Mouse (Mus musculus) midbrain, embryonic 10.5 days (tissue): ENCODE data around the gene Itih3. TPM values are rescaled to one million over a fixed set of nuclear protein-coding genes. Genes with fewer than 3 reads are reported as not detected.
A peak's percentile ranks its signal among the peaks of the same experiment; 100 is the strongest.

Source experiments
- DNase-seq: peaks from one replicate; pipeline ENCODE4 v3.0.0-alpha.2; 2017; ENCODE audit warnings: low spot score
- H3K27ac ChIP-seq: fragments of 300-500 bp; sonication (generic); replicated peaks from 2 replicates; pipeline ENCODE4 v1.5.1; 2016; ENCODE audit warnings: mild to moderate bottlenecking
- H3K27me3 ChIP-seq: fragments of 300-500 bp; sonication (generic); 2 replicates; pipeline ENCODE4 v1.6.1; 2016; ENCODE audit warnings: low read depth, mild to moderate bottlenecking; ENCODE audit not compliant: poor library complexity, severe bottlenecking
- H3K36me3 ChIP-seq: fragments of 300-500 bp; sonication (generic); 2 replicates; pipeline ENCODE4 v1.6.1; 2016; ENCODE audit warnings: mild to moderate bottlenecking, moderate library complexity
- H3K4me1 ChIP-seq: fragments of 300-500 bp; sonication (generic); 2 replicates; pipeline ENCODE4 v1.6.1; 2016
- H3K4me3 ChIP-seq: fragments of 300-500 bp; sonication (generic); 2 replicates; pipeline ENCODE4 v1.5.1; 2016; ENCODE audit warnings: mild to moderate bottlenecking, moderate library complexity
- H3K9me3 ChIP-seq: fragments of 300-500 bp; sonication (generic); replicated peaks from 2 replicates; pipeline ENCODE4 v1.6.1; 2016; ENCODE audit warnings: mild to moderate bottlenecking
- WGBS: fragments of 180-500 bp; shearing (Covaris S2); methylation state at CpG from one replicate; pipeline ENCODE4 v1.1.7; 2016; 5-methylcytosine and 5-hydroxymethylcytosine counted together
- polyA plus RNA-seq: library from polyadenylated mRNA; unstranded; fragments of >200 nt; fragmentation: Nextera tagmentation; extraction: Ambion mirVana; gene quantifications from 2 replicates; pipeline ENCODE4 v1.2.1, GENCODE M21; 2016

Gene Itih3
- polyA plus RNA-seq, 1 experiment from 2014 or later: 0.59 TPM

DNA sequence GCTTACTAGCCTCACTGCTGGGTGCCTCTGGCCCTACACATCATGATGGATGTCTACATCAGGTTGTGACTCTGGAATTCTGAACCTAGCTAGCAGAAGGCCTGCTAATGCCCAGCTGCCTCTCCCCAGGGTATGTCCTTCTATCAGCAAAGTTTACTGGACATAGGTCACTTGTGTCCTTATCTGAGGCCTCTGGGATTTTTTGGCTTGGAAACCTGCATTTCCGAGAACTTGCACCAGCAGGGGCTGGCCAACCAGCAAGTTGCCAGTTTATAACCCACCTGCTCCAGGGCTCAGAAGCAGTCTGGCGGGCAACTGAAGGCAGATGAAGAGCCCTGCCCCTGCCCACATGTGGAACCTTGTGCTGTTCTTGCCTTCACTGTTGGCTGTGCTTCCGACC, 37.4 kb downstream of the Itih3 start, which contains the start of gene Itih4:
Itih4 (plus strand) TSS at position 273 of the 400 bp plus-strand sequence.
- no peak within 1 kb of the TSS for H3K27ac ChIP-seq
- no peaks in the 10 kb centered on the region for H3K27me3 ChIP-seq
- no peak within 1 kb of the TSS for H3K4me3 ChIP-seq
- 92% methylated on average over 3 of the region's 3 CpGs for WGBS
- no peaks in the 10 kb centered on the region for H3K9me3 ChIP-seq
- no peaks in the 10 kb centered on the region for H3K36me3 ChIP-seq
- peaks cover 6% of the 10 kb centered on the region for H3K4me1 ChIP-seq
- no peak for DNase-seq

GRCm38 (mm10) chr14:30885298-30885697, 38.3 kb downstream of the Itih3 start:
- peaks cover 6% of the 10 kb centered on the region for H3K4me1 ChIP-seq
- H3K27ac ChIP-seq: no peak overlapping the region
- no peaks in the 10 kb centered on the region for H3K36me3 ChIP-seq
- no peak for DNase-seq
- no peaks in the 10 kb centered on the region for H3K9me3 ChIP-seq
- H3K4me3 ChIP-seq: no peak overlapping the region
- no peaks in the 10 kb centered on the region for H3K27me3 ChIP-seq
- 25% methylated on average over 3 of the region's 3 CpGs for WGBS

DNA sequence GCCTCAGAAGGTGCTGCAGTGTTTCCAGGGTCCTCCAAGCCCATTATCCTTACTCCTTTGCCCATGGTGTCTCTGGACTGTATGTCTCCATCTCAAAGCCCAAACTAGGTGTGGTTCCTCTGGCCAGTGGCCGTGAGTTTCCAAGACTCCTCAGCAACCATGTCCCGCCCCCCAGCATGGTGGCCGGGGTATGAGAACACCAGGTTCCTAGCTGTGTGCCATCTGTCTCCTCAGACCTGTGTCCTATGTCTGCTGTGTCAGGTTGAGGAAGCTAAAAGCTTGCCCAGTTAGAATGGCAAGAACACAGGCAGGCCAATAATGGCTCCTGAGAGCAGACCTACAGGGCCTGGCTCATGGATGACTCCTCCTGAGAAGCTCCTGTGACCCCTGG, 41.8 kb downstream of the Itih3 start:
- Histone ChIP-seq H3K27me3 (no peaks in the 10 kb centered on the region), H3K9me3 (no peaks in the 10 kb centered on the region), H3K36me3 (no peaks in the 10 kb centered on the region), H3K4me3 (no peak overlapping the region), H3K4me1 (peaks cover 5% of the 10 kb centered on the region), H3K27ac (no peak overlapping the region)
- no peak for DNase-seq
- 94% methylated on average over 3 of the region's 3 CpGs for WGBS

GRCm38 (mm10) chr14:30880811-30881717, 42.5 kb downstream of the Itih3 start:
- no peak overlapping the region for H3K4me3 ChIP-seq
- H3K27me3 ChIP-seq: no peaks in the 10 kb centered on the region
- no peaks in the 10 kb centered on the region for H3K9me3 ChIP-seq
- no peak overlapping the region for H3K27ac ChIP-seq
- DNase-seq: no peak
- H3K4me1 ChIP-seq: peaks cover 5% of the 10 kb centered on the region
- 86% methylated on average over 17 of the region's 17 CpGs for WGBS
- peaks cover 5% of the 10 kb centered on the region for H3K36me3 ChIP-seq

GRCm38 (mm10) chr14:30880251-30880650, 43.3 kb downstream of the Itih3 start:
- no peak for DNase-seq
- no peaks in the 10 kb centered on the region for H3K27me3 ChIP-seq
- WGBS: 80% methylated on average over 8 of the region's 8 CpGs
- H3K36me3 ChIP-seq: peaks cover 13% of the 10 kb centered on the region
- H3K4me1 ChIP-seq: peaks cover 5% of the 10 kb centered on the region
- no peaks in the 10 kb centered on the region for H3K9me3 ChIP-seq
- no peak overlapping the region for H3K4me3 ChIP-seq
- H3K27ac ChIP-seq: 0 out of 2 replicates have a peak overlapping the region, but pooled peaks have one; percentile 2

GRCm38 (mm10) chr14:30879794-30880193, 43.8 kb downstream of the Itih3 start:
- WGBS: 66% methylated on average over 9 of the region's 9 CpGs
- H3K4me3 ChIP-seq: no peak overlapping the region
- no peak overlapping the region for H3K27ac ChIP-seq
- peaks cover 5% of the 10 kb centered on the region for H3K4me1 ChIP-seq
- H3K9me3 ChIP-seq: no peaks in the 10 kb centered on the region
- H3K36me3 ChIP-seq: peaks cover 16% of the 10 kb centered on the region
- DNase-seq: no peak
- no peaks in the 10 kb centered on the region for H3K27me3 ChIP-seq

DNA sequence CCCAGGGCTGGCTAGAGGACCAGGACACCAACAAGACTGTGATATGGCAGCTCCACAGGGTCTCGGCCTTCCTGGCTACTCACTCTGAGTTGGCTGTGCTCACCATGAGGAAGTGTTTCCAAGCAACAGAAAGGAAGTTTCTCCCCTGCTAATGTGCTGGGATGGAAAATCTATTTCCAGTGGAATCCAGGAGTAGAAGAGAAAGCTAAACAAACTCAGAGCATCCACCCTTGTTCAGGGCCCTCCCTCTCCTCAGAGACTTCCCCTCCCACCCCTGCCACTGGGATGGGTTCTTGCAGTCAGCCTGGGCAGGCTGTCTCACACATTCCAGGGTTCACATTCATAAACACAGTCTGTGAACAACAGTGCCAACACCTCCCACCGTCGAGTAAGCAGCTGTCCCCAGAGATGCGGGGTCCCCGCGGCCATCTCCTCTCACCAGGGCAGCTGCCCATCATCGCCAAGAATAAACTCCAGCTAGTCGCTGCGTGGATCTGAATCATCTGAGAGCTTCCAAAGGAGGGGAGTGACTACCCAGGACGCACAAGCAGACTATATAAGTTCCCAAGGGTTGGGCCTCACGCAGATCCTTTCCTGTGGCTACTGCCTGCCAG, 44.5 kb downstream of the Itih3 start, which contains the start of gene Mustn1:
Mustn1 (plus strand) TSS at position 243 of the 614 bp plus-strand sequence.
- Histone ChIP-seq H3K9me3 (no peaks in the 10 kb centered on the region), H3K36me3 (peaks cover 23% of the 10 kb centered on the region), H3K27me3 (no peaks in the 10 kb centered on the region), H3K4me1 (peaks cover 5% of the 10 kb centered on the region), H3K4me3 (no peak within 1 kb of the TSS), H3K27ac (no peak within 1 kb of the TSS)
- no peak for DNase-seq
- 79% methylated on average over 11 of the region's 11 CpGs for WGBS

DNA sequence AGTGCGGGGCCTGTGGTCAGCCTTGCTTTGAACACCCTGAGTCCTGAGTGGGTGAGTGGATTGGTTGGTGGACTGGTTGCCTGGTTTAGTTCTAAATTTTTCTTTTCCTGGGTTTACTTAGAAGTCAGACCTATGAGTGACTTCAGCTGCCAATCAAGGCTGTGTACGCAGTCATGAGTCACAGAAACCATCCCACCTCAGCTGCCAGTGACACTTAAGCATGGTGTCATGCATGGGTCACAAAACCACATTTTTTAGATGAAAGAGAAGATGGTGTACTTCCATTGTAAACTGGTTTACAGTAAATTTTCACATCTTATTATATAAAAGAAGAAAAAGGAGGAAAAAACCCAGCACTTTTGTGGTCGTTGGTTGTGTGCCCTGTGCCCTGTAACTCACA, 45.7 kb downstream of the Itih3 start:
- DNase-seq: no peak
- H3K36me3 ChIP-seq: peaks cover 34% of the 10 kb centered on the region
- H3K4me1 ChIP-seq: peaks cover 5% of the 10 kb centered on the region
- H3K4me3 ChIP-seq: no peak overlapping the region
- WGBS: 94% methylated on average over 3 of the region's 3 CpGs
- no peaks in the 10 kb centered on the region for H3K9me3 ChIP-seq
- H3K27me3 ChIP-seq: no peaks in the 10 kb centered on the region
- no peak overlapping the region for H3K27ac ChIP-seq

- peaks cover 46% of the 10 kb centered on the region for H3K36me3 ChIP-seq
- H3K27me3 ChIP-seq: no peaks in the 10 kb centered on the region
- 88% methylated on average over 10 of the region's 10 CpGs for WGBS
- peaks cover 5% of the 10 kb centered on the region for H3K4me1 ChIP-seq
- no peak overlapping the region for H3K4me3 ChIP-seq
- H3K9me3 ChIP-seq: no peaks in the 10 kb centered on the region
- H3K27ac ChIP-seq: no peak overlapping the region
- no peak for DNase-seq
Measured at GRCm38 (mm10) chr14:30876451-30876850, 47.1 kb downstream of the Itih3 start.

DNA sequence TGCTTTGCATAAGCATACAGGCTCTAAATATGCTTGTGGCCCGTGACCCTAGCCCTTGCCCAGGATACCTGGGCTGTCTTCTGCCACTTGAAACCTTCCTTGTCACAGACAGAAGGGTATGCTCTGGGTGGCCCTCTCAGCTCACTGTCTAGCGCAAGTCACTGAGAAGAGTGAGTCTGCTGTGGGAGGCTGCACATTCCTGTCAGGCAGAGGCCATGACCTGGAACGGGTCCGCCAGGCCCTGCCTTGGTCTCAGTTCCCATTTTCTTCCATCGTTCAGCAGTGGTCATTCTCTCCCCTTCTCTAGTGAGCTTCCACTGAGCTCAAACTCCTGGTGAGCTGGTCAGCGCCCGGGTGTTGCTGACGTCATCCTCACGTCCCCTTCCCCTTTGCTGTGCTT, 47.6 kb downstream of the Itih3 start:
- Histone ChIP-seq H3K27ac (no peak overlapping the region), H3K36me3 (peaks cover 50% of the 10 kb centered on the region), H3K4me1 (peaks cover 5% of the 10 kb centered on the region), H3K27me3 (no peaks in the 10 kb centered on the region), H3K9me3 (no peaks in the 10 kb centered on the region), H3K4me3 (no peak overlapping the region)
- 86% methylated on average over 9 of the region's 9 CpGs for WGBS
- DNase-seq: no peak

GRCm38 (mm10) chr14:30875130-30875865, 48.3 kb downstream of the Itih3 start:
- no peak overlapping the region for H3K27ac ChIP-seq
- H3K27me3 ChIP-seq: no peaks in the 10 kb centered on the region
- no peak overlapping the region for H3K4me3 ChIP-seq
- no peak for DNase-seq
- H3K4me1 ChIP-seq: peaks cover 5% of the 10 kb centered on the region
- H3K36me3 ChIP-seq: peaks cover 53% of the 10 kb centered on the region
- H3K9me3 ChIP-seq: no peaks in the 10 kb centered on the region
- WGBS: 92% methylated on average over 12 of the region's 12 CpGs

DNA sequence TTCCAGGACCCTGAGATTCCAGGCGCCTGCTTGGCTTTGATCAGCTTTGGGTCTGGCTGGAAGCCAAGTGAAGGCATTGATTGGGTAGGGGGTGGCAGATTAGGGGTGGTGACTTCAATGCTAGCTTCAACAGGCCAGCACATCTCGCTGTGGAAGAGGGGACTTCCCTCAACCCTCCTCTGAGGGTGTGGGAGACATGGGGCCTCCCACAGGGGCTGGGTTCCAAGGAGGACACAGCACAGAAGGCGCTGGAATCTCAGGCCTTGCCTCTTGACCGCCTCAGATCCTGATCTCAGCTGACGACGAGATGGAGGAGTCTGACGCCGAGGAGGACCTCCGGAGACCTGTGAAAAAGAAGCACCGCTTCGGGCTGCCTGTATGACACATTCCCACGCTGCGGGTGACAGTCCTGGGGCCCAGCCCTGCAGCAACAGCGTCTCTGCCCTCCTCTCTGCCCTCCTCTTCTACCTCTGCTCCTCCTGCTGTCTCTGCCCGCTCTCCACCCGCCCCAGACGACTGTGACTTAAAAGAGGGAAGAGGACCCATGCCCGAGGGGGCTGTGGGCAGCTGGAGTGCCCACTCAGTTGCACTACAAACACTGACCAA, 49.4 kb downstream of the Itih3 start:
- peaks cover 60% of the 10 kb centered on the region for H3K36me3 ChIP-seq
- H3K4me3 ChIP-seq: no peak overlapping the region
- no peak for DNase-seq
- no peaks in the 10 kb centered on the region for H3K9me3 ChIP-seq
- 90% methylated on average over 18 of the region's 18 CpGs for WGBS
- no peaks in the 10 kb centered on the region; the same call in 1 of the 2 replicates for H3K4me1 ChIP-seq
- H3K27me3 ChIP-seq: no peaks in the 10 kb centered on the region
- H3K27ac ChIP-seq: no peak overlapping the region
